Mouse (Mus musculus) megakaryocyte, embryonic 14.5 days (primary cell): ENCODE results near the gene Nectin1.

Experiments used
- FLI1 ChIP-seq: IDR thresholded peaks from 2 replicates; pipeline ENCODE4 v1.6.1; 2012; ENCODE audit warnings: low read length, inconsistent platforms, mixed read lengths
- GATA1 ChIP-seq: IDR thresholded peaks from 3 replicates; pipeline ENCODE4 v1.6.1; 2012; ENCODE audit warnings: mixed read lengths, low read length, inconsistent platforms, borderline replicate concordance

DNA sequence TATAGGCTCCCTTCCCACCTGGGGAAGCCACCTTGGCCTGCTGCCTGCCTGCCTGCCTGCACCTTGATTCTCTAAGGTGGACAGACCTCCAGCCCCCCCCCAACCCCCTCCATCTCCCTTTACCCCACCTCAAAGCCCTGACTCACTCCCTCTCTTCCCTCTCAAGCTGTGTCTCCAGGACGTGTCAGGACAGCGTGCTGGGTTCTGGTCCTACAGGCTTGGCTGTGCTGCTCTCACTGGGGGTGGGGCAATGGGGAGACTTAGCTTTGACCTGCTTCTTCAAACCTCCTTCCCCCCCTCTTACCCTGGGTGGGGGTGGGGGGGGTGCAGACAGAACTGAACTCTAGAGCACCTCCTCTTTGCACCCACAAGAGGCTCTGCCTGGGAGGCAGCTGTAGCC is 29.7 kb downstream of the Nectin1 start:
- TF ChIP-seq GATA1 (no peak), FLI1 (no peak)
